Mouse (Mus musculus) erythroid progenitor cell, adult 5-6 weeks (primary cell): ENCODE data around the gene Mrgpra1. TPM values are rescaled to one million over a fixed set of nuclear protein-coding genes. Genes with fewer than 3 reads are reported as not detected.
"Not testable (repeated sequence)": the region's sequence is repeated elsewhere in the genome, so short reads cannot be mapped to it uniquely, and the experiment has no call there.

Experiments used
- ATAC-seq: replicated peaks from 2 replicates; pipeline ENCODE4 v1.8.0; 2016; ENCODE audit warnings: moderate number of reproducible peaks, mild to moderate bottlenecking, moderate TSS enrichment, inconsistent platforms; ENCODE audit not compliant: poor library complexity, low FRiP score, severe bottlenecking
- total RNA-seq, 2 experiments: library from RNA; stranded (forward) in 1 of 2; stranded (reverse) in 1 of 2; fragments of 150-400 nt in 1 of 2; fragments of 186-747, 209-891 nt in 1 of 2; gene quantifications; 2 replicates each; pipeline versions ENCODE4 v1.2.3 to v1.2.4; 2015 to 2017; ENCODE audit warnings: low replicate concordance in 2 of 2

Gene Mrgpra1
- total RNA-seq (2015; ENCODE audit: low replicate concordance) (not detected in 2 replicates), total RNA-seq (2017; ENCODE audit: low replicate concordance) (not detected in 2 replicates)

GRCm38 (mm10) chr7:47354140-47354539, at the start of gene Mrgpra1:
Gene Mrgpra1, minus strand, starts transcription at chr7:47354240.
- ATAC-seq = no peak

- ATAC-seq = no peak
Measured at GRCm38 (mm10) chr7:47401125-47401524, 47.1 kb upstream of the Mrgpra1 start.

- ATAC-seq = no peak
Measured at GRCm38 (mm10) chr7:47348421-47348820, 5.6 kb downstream of the Mrgpra1 start.

GRCm38 (mm10) chr7:47345905-47346478, 8.0 kb downstream of the Mrgpra1 start:
- no peak for ATAC-seq

- not testable (repeated sequence) for ATAC-seq
Measured at GRCm38 (mm10) chr7:47341887-47342286, 12.2 kb downstream of the Mrgpra1 start.

- not testable (repeated sequence) for ATAC-seq
Measured at GRCm38 (mm10) chr7:47341389-47341788, 12.7 kb downstream of the Mrgpra1 start.

GRCm38 (mm10) chr7:47318299-47318698, 35.7 kb downstream of the Mrgpra1 start:
- no peak for ATAC-seq

- no peak for ATAC-seq
Measured at GRCm38 (mm10) chr7:47312289-47312688, 41.8 kb downstream of the Mrgpra1 start.

- ATAC-seq = no peak
Measured at GRCm38 (mm10) chr7:47309855-47310254, 44.2 kb downstream of the Mrgpra1 start.

- not testable (repeated sequence) for ATAC-seq
Measured at GRCm38 (mm10) chr7:47304661-47305060, 49.4 kb downstream of the Mrgpra1 start.

GRCm38 (mm10) chr7:47299612-47300011, 54.4 kb downstream of the Mrgpra1 start:
- ATAC-seq = not testable (repeated sequence)

Other genes starting within 250 kb of the Mrgpra1 start
- gene Ptpn5, start 220.6 kb downstream of the Mrgpra1 start, total RNA-seq (2015; ENCODE audit: low replicate concordance) = not detected in 2 replicates
- gene Ptpn5, start 220.6 kb downstream of the Mrgpra1 start, total RNA-seq (2017; ENCODE audit: low replicate concordance) = not detected in 2 replicates
- not detected in 2 replicates for gene Mrgpra6, start 149.3 kb downstream of the Mrgpra1 start, total RNA-seq (2015; ENCODE audit: low replicate concordance)
- not detected in 2 replicates for gene Mrgpra6, start 149.3 kb downstream of the Mrgpra1 start, total RNA-seq (2017; ENCODE audit: low replicate concordance)
- gene Mrgpra9, start 101.4 kb downstream of the Mrgpra1 start, total RNA-seq (2015; ENCODE audit: low replicate concordance) = not detected in 2 replicates
- gene Mrgpra9, start 101.4 kb downstream of the Mrgpra1 start, total RNA-seq (2017; ENCODE audit: low replicate concordance) = not detected in 2 replicates
- gene Mrgpra2a, start 97.9 kb upstream of the Mrgpra1 start, total RNA-seq (2015; ENCODE audit: low replicate concordance) = 14.7 TPM in 1 of 2 replicates, not detected in the other
- gene Mrgpra2a, start 97.9 kb upstream of the Mrgpra1 start, total RNA-seq (2017; ENCODE audit: low replicate concordance) = not detected in 2 replicates
- 38.1 and 61.6 TPM in 2 replicates for gene Mrgpra2b, start 174.6 kb upstream of the Mrgpra1 start, total RNA-seq (2015; ENCODE audit: low replicate concordance)
- 6.8 and 14.7 TPM in 2 replicates for gene Mrgpra2b, start 174.6 kb upstream of the Mrgpra1 start, total RNA-seq (2017; ENCODE audit: low replicate concordance)
- gene Mrgpra3, start 247.1 kb upstream of the Mrgpra1 start, total RNA-seq (2015; ENCODE audit: low replicate concordance) = not detected in 2 replicates
- gene Mrgpra3, start 247.1 kb upstream of the Mrgpra1 start, total RNA-seq (2017; ENCODE audit: low replicate concordance) = not detected in 2 replicates